Mouse (Mus musculus): ENCODE results near the gene Nudc. TPM values are rescaled to one million over a fixed set of nuclear protein-coding genes. Genes with fewer than 3 reads are reported as not detected.

Nudc gene
- polyA plus RNA-seq, 1 experiment from 2014 or later, result 355 TPM

DNA sequence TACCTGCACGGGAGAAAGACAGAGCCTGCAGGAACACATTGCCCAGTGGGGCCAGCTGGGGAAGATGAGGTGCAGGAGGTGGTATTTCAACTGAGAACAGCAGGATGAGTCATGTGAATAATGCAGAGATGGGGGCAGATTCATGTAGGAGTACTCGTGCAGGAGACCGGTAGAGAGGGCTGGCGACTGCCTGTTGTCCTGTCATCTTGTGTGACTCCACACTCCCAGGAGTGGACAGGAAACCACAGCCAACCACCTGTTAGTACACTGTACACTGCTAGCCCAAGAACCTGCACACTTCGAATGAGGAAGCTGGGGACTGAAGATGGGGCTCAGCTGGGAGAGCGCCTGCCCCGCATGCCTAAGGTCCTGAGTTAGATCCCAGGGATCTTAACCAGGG, 44.3 kb downstream of the Nudc start:
- H3K9me3 ChIP-seq (replicated peaks), result no peaks in the 10 kb centered on the region
- H3K4me2 ChIP-seq (replicated peaks), result no peak overlapping the region
- no peak overlapping the region for H3K27ac ChIP-seq (replicated peaks)
- H3K9ac ChIP-seq, result no peak overlapping the region
- ATAC-seq (ENCODE audit: insufficient number of reproducible peaks, low FRiP score, low TSS enrichment, low read depth), result no peak
- H3K27me3 ChIP-seq, result peaks cover 74% of the 10 kb centered on the region
- no peak overlapping the region for H3K4me3 ChIP-seq (replicated peaks)
- 49% methylated on average over 7 of the region's 7 CpGs for WGBS
- H3K4me1 ChIP-seq, result peaks cover 21% of the 10 kb centered on the region
- no peaks in the 10 kb centered on the region for H3K36me3 ChIP-seq

DNA sequence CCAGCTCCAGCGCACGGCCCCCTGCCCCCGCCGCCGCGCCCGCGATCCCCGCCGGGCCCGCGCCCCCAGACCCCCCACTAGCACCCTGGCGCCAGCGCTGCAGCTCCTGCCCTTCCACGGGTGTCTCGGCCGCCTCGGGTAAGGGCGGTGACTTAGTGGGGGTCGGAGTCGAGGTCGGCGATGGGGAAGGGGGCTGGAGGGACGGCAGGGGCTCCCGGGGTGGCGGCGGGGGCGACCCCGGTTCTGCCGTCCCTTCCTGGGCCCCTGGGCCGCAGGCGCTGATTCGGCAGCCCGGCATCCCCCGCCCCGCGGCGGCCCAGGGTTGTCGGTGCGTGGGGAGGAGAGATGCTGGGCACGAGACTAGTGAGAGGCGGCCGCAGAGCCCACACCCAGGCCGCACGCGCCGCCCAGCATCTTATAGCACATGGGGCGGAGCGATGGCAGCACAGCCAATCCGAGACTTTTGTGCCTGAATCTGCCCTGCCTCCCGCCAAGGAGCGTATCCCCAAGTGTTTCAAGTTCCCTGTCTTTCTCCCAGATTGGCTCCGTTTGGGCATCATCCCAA, 47.6 kb downstream of the Nudc start, which contains the start of gene Trnp1:
TSS of gene Trnp1 (minus strand) at position 391 of the 565 bp plus-strand sequence.
- WGBS, result 1% methylated on average over 37 of the region's 53 CpGs
- Histone ChIP-seq H3K4me3 (replicated peaks) (peak within 1 kb of the TSS; percentile 56), H3K36me3 (no peaks in the 10 kb centered on the region), H3K27me3 (peaks cover 70% of the 10 kb centered on the region), H3K9me3 (replicated peaks) (no peaks in the 10 kb centered on the region), H3K4me2 (replicated peaks) (peak within 1 kb of the TSS; percentile 99), H3K27ac (replicated peaks) (no peak within 1 kb of the TSS), H3K9ac (peak within 1 kb of the TSS; percentile 36), H3K4me1 (peaks cover 28% of the 10 kb centered on the region)
- peak; percentile 82 for ATAC-seq (ENCODE audit: insufficient number of reproducible peaks, low FRiP score, low TSS enrichment, low read depth)

GRCm38 (mm10) chr4:133497461-133498159, 48.2 kb downstream of the Nudc start:
- Histone ChIP-seq H3K36me3 (no peaks in the 10 kb centered on the region), H3K27ac (replicated peaks) (no peak overlapping the region), H3K9ac (peak overlapping the region; percentile 36), H3K27me3 (peaks cover 69% of the 10 kb centered on the region), H3K9me3 (replicated peaks) (no peaks in the 10 kb centered on the region), H3K4me1 (peaks cover 28% of the 10 kb centered on the region), H3K4me3 (replicated peaks) (peak overlapping the region; percentile 56), H3K4me2 (replicated peaks) (peak overlapping the region; percentile 99)
- no peak for ATAC-seq (ENCODE audit: insufficient number of reproducible peaks, low FRiP score, low TSS enrichment, low read depth)
- WGBS, result under 1% methylated on average over 65 of the region's 70 CpGs

- peaks cover 69% of the 10 kb centered on the region for H3K27me3 ChIP-seq
Observed at GRCm38 (mm10) chr4:133496738-133497445, 48.9 kb downstream of the Nudc start.

GRCm38 (mm10) chr4:133495711-133496110, 50.1 kb downstream of the Nudc start:
- Histone ChIP-seq H3K27ac (replicated peaks) (no peak overlapping the region), H3K4me1 (peaks cover 34% of the 10 kb centered on the region), H3K36me3 (no peaks in the 10 kb centered on the region), H3K9ac (no peak overlapping the region), H3K4me3 (replicated peaks) (no peak overlapping the region), H3K9me3 (replicated peaks) (no peaks in the 10 kb centered on the region), H3K27me3 (peaks cover 59% of the 10 kb centered on the region), H3K4me2 (replicated peaks) (no peak overlapping the region)
- no peak for ATAC-seq (ENCODE audit: insufficient number of reproducible peaks, low FRiP score, low TSS enrichment, low read depth)
- 30% methylated on average over 7 of the region's 7 CpGs for WGBS

More at GRCm38 (mm10) chr4:133496738-133497445, 48.9 kb downstream of the Nudc start:
- H3K9me3 ChIP-seq (replicated peaks), result no peaks in the 10 kb centered on the region
- peak overlapping the region; percentile 99 for H3K4me2 ChIP-seq (replicated peaks)
- no peaks in the 10 kb centered on the region for H3K36me3 ChIP-seq
- 22% methylated on average over 6 of the region's 6 CpGs for WGBS
- H3K9ac ChIP-seq, result no peak overlapping the region
- peak overlapping the region; percentile 56 for H3K4me3 ChIP-seq (replicated peaks)
- ATAC-seq (ENCODE audit: insufficient number of reproducible peaks, low FRiP score, low TSS enrichment, low read depth), result peak; percentile 43
- peaks cover 29% of the 10 kb centered on the region for H3K4me1 ChIP-seq
- H3K27ac ChIP-seq (replicated peaks), result no peak overlapping the region

DNA sequence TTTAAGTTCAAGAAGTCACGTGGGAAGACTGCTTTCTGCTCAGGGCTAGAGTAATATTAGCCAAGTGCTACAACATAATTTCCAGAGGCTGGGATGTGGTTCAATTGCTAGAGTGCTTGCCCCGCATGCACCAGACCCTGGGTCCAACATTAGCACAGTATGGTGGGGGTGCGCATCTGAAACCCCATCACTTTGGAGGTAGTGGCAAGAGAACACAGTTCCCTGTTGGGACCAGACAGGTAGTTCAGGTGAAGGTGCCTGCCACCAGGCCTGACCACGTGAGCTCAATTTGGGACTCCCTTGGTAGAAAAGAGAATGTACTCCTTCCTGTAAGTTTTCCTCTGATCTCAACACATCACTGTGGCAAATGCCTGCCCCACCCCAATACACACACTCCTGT, 50.9 kb downstream of the Nudc start:
- no peak overlapping the region for H3K9ac ChIP-seq
- no peaks in the 10 kb centered on the region for H3K36me3 ChIP-seq
- WGBS, result 60% methylated on average over 4 of the region's 4 CpGs
- H3K9me3 ChIP-seq (replicated peaks), result no peaks in the 10 kb centered on the region
- no peak overlapping the region for H3K4me3 ChIP-seq (replicated peaks)
- ATAC-seq (ENCODE audit: insufficient number of reproducible peaks, low FRiP score, low TSS enrichment, low read depth), result no peak
- H3K4me1 ChIP-seq, result peaks cover 34% of the 10 kb centered on the region
- H3K27me3 ChIP-seq, result peaks cover 51% of the 10 kb centered on the region
- H3K27ac ChIP-seq (replicated peaks), result no peak overlapping the region
- H3K4me2 ChIP-seq (replicated peaks), result no peak overlapping the region

DNA sequence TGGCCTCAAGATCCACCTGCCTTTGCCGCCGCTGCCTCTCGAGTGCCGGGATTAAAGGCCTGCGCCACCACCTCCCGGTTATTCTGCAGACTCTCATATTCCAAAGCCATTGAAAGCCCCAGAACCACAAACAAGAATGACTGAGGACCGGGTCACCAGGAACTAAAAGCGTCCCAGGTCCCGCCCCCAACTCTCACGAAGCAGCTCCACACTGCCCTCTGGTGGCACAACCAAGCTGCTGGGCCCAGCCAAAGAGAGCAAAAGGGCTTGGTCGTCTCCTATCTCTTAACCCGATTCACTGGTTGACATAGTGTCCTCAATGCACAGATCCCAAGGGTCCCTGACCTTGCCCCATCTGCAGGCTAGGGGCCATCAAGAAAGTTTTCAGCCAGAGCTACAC, 51.4 kb downstream of the Nudc start:
- WGBS, result 2% methylated on average over 12 of the region's 12 CpGs

GRCm38 (mm10) chr4:133493895-133494294, 51.9 kb downstream of the Nudc start:
- Histone ChIP-seq H3K27ac (replicated peaks) (no peak overlapping the region; the same call in 1 of the 2 replicates), H3K9ac (peak overlapping the region; percentile 1; the same call in 1 of the 2 replicates), H3K9me3 (replicated peaks) (no peaks in the 10 kb centered on the region), H3K4me2 (replicated peaks) (peak overlapping the region; percentile 54), H3K27me3 (peaks cover 41% of the 10 kb centered on the region), H3K36me3 (no peaks in the 10 kb centered on the region), H3K4me1 (peaks cover 31% of the 10 kb centered on the region), H3K4me3 (replicated peaks) (peak overlapping the region; percentile 30)
- no peak for ATAC-seq (ENCODE audit: insufficient number of reproducible peaks, low FRiP score, low TSS enrichment, low read depth)
- WGBS, result 22% methylated on average over 12 of the region's 12 CpGs

More for the DNA sequence above, 51.4 kb downstream of the Nudc start:
- Histone ChIP-seq H3K36me3 (no peaks in the 10 kb centered on the region), H3K9me3 (replicated peaks) (no peaks in the 10 kb centered on the region), H3K27ac (replicated peaks) (no peak overlapping the region; the same call in 1 of the 2 replicates), H3K4me1 (peaks cover 34% of the 10 kb centered on the region), H3K27me3 (peaks cover 47% of the 10 kb centered on the region), H3K4me2 (replicated peaks) (peak overlapping the region; percentile 54), H3K9ac (peak overlapping the region; percentile 1; the same call in 1 of the 2 replicates), H3K4me3 (replicated peaks) (peak overlapping the region; percentile 30)
- no peak for ATAC-seq (ENCODE audit: insufficient number of reproducible peaks, low FRiP score, low TSS enrichment, low read depth)

- Histone ChIP-seq H3K4me1 (peaks cover 12% of the 10 kb centered on the region), H3K4me3 (replicated peaks) (no peak overlapping the region), H3K9me3 (replicated peaks) (no peaks in the 10 kb centered on the region), H3K9ac (no peak overlapping the region), H3K36me3 (no peaks in the 10 kb centered on the region), H3K4me2 (replicated peaks) (no peak overlapping the region), H3K27ac (replicated peaks) (no peak overlapping the region), H3K27me3 (peaks cover 21% of the 10 kb centered on the region)
- ATAC-seq (ENCODE audit: insufficient number of reproducible peaks, low FRiP score, low TSS enrichment, low read depth), result no peak
- 33% methylated on average over 10 of the region's 10 CpGs for WGBS
Observed at GRCm38 (mm10) chr4:133491800-133492199, 54.0 kb downstream of the Nudc start.

DNA sequence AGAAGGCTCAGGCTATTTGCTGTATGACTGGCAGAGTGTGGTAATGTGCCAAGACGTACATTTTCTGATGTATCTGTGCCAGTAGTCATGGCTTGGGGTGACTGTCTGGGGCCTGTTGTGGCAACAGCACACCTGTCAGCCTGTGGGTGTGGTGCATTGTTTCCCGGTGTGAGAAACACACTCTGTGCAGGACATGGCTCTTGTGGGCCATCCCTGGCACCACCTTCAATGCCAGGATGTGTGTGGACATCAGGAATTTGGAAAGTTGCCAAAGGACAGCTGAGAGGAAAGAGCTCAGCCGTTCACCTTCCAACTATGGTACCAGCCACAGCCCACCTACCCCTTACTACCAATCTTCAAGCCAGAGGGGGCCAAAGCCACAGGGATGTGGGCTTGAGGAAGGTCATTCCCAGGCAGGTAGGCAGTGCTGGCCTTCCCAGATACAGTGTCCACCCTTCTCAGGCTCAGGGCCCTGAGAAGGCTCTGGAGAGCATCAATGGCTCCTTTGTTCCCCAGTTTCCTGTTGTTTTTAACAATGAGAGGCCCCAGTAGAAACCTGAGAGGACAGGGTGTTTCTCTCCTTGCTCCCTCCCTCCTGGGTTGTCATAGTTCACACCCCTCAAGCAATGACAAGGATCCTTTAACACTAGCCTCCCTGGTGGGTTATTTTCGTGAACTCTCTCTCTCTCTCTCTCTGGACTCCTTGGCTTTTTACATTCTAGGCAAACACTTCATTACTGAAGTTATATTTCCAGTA, 56.1 kb downstream of the Nudc start:
- Histone ChIP-seq H3K27me3 (peaks cover 2% of the 10 kb centered on the region; the same call in 1 of the 2 replicates), H3K27ac (replicated peaks) (0 out of 2 replicates have a peak overlapping the region, but pooled peaks have one; percentile 39), H3K36me3 (no peaks in the 10 kb centered on the region), H3K4me2 (replicated peaks) (no peak overlapping the region), H3K9ac (no peak overlapping the region), H3K4me1 (peaks cover 14% of the 10 kb centered on the region), H3K4me3 (replicated peaks) (no peak overlapping the region), H3K9me3 (replicated peaks) (no peaks in the 10 kb centered on the region)
- no peak for ATAC-seq (ENCODE audit: insufficient number of reproducible peaks, low FRiP score, low TSS enrichment, low read depth)
- 43% methylated on average over 4 of the region's 4 CpGs for WGBS

All from embryonic facial prominence, embryonic 15.5 days (tissue).